Mouse (Mus musculus): ENCODE data around the gene Sowaha.

DNA sequence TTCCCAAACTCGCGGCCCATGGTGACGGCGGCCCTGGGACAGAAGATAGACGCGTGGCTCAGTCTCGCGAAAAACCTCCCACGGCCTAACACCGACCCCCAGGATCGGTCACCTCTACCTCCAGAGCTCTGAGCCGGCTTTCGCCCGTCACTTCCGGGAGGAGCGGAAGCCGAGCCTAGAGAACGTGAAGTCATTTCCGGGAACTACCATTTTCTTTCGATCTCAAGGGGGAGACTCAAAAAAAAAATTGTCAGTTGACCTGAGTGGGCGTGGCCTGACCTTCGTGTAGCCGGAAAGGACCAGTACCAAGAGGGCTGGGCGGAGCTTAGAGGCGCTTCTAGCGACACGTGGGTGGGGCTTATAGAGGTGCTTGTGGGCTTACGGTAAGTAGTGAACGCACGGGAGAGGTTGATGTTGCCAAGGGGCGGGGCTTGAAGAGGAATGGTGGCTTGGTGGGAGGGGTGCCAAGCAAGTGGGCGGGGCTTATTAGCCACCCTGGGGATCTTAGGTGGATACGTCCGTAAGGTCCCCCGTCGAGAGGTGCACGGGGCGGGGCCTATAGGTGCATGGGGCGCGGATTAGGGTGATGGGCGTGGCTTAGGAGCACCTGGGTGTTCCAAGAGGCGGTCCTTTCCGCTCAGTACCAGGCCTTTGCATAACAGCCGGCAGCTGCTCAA lies 49.3 kb downstream of the Sowaha start, which contains the start of the genes Uqcrq and Gdf9:
- TF ChIP-seq CTCF (IDR thresholded peaks at IDR 0.05; ENCODE audit: low read depth): no peak; the same call in 1 of the 2 replicates
- TF ChIP-seq EP300 (IDR thresholded peaks at IDR 0.05; ENCODE audit: low read depth): peak; percentile 83
